Mouse (Mus musculus) liver, adult 2 months (tissue): Measurements from ENCODE around the gene Brca1.

Experiments
- CTCF ChIP-seq: fragments of 200-500 bp; IDR thresholded peaks from 2 replicates; pipeline ENCODE4 v1.5.1; 2011; ENCODE audit warnings: low read depth, low read length, control low read depth
- POLR2A ChIP-seq: fragments of 200-500 bp; IDR thresholded peaks from 2 replicates; pipeline ENCODE4 v1.6.1; 2011; ENCODE audit warnings: low read length, control low read depth; ENCODE audit not compliant: insufficient read depth; ENCODE audit errors: extremely low read depth

DNA sequence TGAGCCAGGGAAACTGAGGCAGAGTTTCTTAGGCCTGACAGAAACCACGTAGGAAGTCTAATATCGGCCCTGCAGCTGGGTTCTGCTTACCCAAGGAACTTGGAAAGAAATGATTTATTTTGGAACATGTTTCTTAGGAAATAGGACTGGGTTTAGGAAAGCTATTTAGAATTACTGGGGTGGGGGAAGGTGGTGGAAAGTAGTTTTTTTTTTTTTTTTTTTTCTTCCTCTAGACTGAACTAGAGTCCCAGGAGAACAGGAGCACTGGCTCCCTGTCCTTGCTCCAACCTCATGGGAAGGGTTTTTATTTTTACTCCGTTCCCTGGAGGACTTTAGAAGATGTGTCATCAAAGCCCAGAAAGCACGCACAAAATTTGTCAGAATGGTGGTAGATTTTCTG is 82.6 kb downstream of the Brca1 start:
- TF ChIP-seq CTCF (no peak), POLR2A (no peak)
